Mouse (Mus musculus): Measurements from ENCODE around the gene Hdgf. TPM values are rescaled to one million over a fixed set of nuclear protein-coding genes. Genes with fewer than 3 reads are reported as not detected.
A peak's percentile ranks its signal among the peaks of the same experiment; 100 is the strongest.

The Hdgf gene
- polyA plus RNA-seq, 1 experiment = 169 TPM

- peak overlapping the region; percentile 88 for H3K4me3 ChIP-seq (ENCODE audit: insufficient read depth, low read length)
- H3K4me1 ChIP-seq (ENCODE audit: control insufficient read depth, insufficient read depth, low read length) = peaks cover 10% of the 10 kb centered on the region; the same call in 1 of the 2 replicates
- TF ChIP-seq POLR2A (IDR thresholded peaks at IDR 0.05; ENCODE audit: extremely low read depth, insufficient read depth, low read length) (peak; percentile 51; the same call in 1 of the 2 replicates), CTCF (IDR thresholded peaks at IDR 0.05; ENCODE audit: extremely low read depth, insufficient read depth, low read length) (no peak)
- peak overlapping the region; percentile 99 for H3K27ac ChIP-seq (ENCODE audit: insufficient read depth, low read length)
Measured at GRCm38 (mm10) chr3:87906981-87907857, 1.1 kb downstream of the Hdgf start.

- no peak overlapping the region for H3K27ac ChIP-seq (ENCODE audit: insufficient read depth, low read length)
- peaks cover 10% of the 10 kb centered on the region; the same call in 1 of the 2 replicates for H3K4me1 ChIP-seq (ENCODE audit: control insufficient read depth, insufficient read depth, low read length)
- H3K4me3 ChIP-seq (ENCODE audit: insufficient read depth, low read length) = peak overlapping the region; percentile 88
- TF ChIP-seq CTCF (IDR thresholded peaks at IDR 0.05; ENCODE audit: extremely low read depth, insufficient read depth, low read length) (no peak), POLR2A (IDR thresholded peaks at IDR 0.05; ENCODE audit: extremely low read depth, insufficient read depth, low read length) (no peak)
Measured at GRCm38 (mm10) chr3:87907906-87908305, 1.8 kb downstream of the Hdgf start.

DNA sequence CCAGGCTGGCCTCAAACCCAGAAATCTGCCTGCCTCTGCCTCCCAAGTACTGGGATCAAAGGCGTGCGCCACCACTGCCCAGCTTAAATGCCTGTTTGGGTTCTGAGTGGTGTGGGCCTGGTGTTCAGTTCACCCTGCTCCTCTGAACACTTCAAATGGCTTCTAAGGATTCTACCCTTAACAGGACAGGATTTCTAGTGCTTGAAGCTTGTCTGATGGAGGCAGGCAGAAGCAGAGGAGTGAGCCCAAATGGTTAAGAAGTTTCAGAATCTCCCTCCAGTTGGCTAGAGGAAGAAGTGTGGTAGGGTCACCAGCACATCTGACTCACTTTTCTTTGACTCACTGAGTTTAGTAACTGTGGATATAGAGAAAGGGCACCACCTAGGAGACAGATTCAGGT, 3.3 kb downstream of the Hdgf start:
- H3K4me3 ChIP-seq (ENCODE audit: insufficient read depth, low read length) = no peak overlapping the region
- H3K27ac ChIP-seq (ENCODE audit: insufficient read depth, low read length) = no peak overlapping the region
- TF ChIP-seq POLR2A (IDR thresholded peaks at IDR 0.05; ENCODE audit: extremely low read depth, insufficient read depth, low read length) = no peak
- TF ChIP-seq CTCF (IDR thresholded peaks at IDR 0.05; ENCODE audit: extremely low read depth, insufficient read depth, low read length) = no peak
- H3K4me1 ChIP-seq (ENCODE audit: control insufficient read depth, insufficient read depth, low read length) = peaks cover 10% of the 10 kb centered on the region; the same call in 1 of the 2 replicates

DNA sequence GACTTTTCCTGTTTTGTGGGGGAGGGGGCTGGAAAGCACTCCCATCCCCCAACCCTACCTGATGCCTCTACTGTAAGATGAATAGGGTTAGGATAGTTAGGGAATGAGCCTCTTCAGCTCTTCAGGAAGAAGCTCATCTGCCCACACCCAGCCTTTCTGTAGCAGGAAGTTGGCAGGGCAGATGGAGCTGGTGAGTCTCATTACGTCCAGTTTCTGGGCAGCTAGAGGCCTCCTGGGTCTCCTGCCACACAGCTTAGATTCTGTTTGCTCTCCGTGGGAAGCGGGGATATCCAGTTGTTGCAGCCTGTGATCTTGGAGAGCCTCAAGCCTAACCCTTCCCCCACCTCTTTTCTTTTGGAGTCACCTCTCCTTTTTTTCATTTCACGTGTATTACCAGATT, 3.8 kb downstream of the Hdgf start:
- Histone ChIP-seq H3K4me1 (ENCODE audit: control insufficient read depth, insufficient read depth, low read length) (peaks cover 10% of the 10 kb centered on the region; the same call in 1 of the 2 replicates), H3K4me3 (ENCODE audit: insufficient read depth, low read length) (no peak overlapping the region), H3K27ac (ENCODE audit: insufficient read depth, low read length) (no peak overlapping the region)
- TF ChIP-seq POLR2A (IDR thresholded peaks at IDR 0.05; ENCODE audit: extremely low read depth, insufficient read depth, low read length) (no peak), CTCF (IDR thresholded peaks at IDR 0.05; ENCODE audit: extremely low read depth, insufficient read depth, low read length) (no peak)

DNA sequence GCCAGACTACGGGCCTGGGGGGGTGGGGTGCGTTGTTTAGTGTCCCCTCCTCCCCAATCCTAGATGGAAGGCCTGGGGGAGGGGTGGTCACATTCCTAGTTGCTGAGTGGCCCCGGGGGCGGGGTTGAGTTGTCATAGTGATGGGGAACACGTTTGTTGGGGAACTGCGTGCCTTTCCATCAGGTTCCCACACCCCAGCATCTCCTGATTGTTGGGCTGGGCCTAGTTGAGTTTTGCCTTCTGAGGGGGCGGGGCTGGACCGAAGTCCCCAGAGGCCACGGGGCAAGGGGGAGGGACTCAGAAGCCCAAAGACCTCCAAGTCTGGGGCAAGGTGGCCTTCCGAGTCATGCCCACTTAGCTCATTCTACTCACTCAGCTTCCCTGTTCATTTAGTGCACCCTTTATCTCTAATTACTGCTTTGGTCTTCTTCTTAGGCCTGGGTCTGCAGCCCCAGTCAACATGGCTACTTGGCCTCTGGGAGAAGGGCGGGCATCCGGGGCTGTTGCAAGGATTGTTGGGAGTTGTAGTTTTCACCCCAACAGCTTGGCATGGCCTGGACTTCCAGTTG, 4.5 kb downstream of the Hdgf start:
- Histone ChIP-seq H3K4me3 (ENCODE audit: insufficient read depth, low read length) (peak overlapping the region; percentile 50), H3K4me1 (ENCODE audit: control insufficient read depth, insufficient read depth, low read length) (peaks cover 10% of the 10 kb centered on the region; the same call in 1 of the 2 replicates), H3K27ac (ENCODE audit: insufficient read depth, low read length) (peak overlapping the region; percentile 92)
- no peak for TF ChIP-seq POLR2A (IDR thresholded peaks at IDR 0.05; ENCODE audit: extremely low read depth, insufficient read depth, low read length)
- no peak for TF ChIP-seq CTCF (IDR thresholded peaks at IDR 0.05; ENCODE audit: extremely low read depth, insufficient read depth, low read length)

DNA sequence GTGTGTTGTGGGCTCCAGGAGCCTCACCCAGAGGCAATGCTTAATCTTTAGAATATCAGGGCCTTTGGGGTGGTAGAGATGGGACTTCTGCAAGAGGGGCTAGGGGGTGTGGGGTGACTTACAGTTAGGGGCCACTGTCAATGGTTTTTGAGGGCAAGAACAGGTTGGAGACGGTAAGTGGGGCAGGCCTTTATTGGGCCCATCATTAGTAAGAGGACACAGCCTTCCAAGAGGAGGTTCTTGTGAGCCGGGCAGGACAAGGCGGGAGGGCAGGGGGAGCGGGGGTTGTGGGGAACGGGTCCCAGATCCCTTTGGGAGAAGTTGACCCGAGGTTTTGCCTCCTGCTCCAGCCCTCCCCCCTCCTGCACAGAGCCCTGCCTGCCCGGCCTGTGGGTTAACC, 7.4 kb downstream of the Hdgf start:
- Histone ChIP-seq H3K4me1 (ENCODE audit: control insufficient read depth, insufficient read depth, low read length) (peaks cover 7% of the 10 kb centered on the region; the same call in 1 of the 2 replicates), H3K4me3 (ENCODE audit: insufficient read depth, low read length) (no peak overlapping the region), H3K27ac (ENCODE audit: insufficient read depth, low read length) (no peak overlapping the region)
- TF ChIP-seq CTCF (IDR thresholded peaks at IDR 0.05; ENCODE audit: extremely low read depth, insufficient read depth, low read length) (no peak), POLR2A (IDR thresholded peaks at IDR 0.05; ENCODE audit: extremely low read depth, insufficient read depth, low read length) (no peak)

GRCm38 (mm10) chr3:87913891-87914290, 7.8 kb downstream of the Hdgf start:
- Histone ChIP-seq H3K4me3 (ENCODE audit: insufficient read depth, low read length) (no peak overlapping the region), H3K4me1 (ENCODE audit: control insufficient read depth, insufficient read depth, low read length) (peaks cover 6% of the 10 kb centered on the region; the same call in 1 of the 2 replicates), H3K27ac (ENCODE audit: insufficient read depth, low read length) (no peak overlapping the region)
- TF ChIP-seq POLR2A (IDR thresholded peaks at IDR 0.05; ENCODE audit: extremely low read depth, insufficient read depth, low read length) (no peak), CTCF (IDR thresholded peaks at IDR 0.05; ENCODE audit: extremely low read depth, insufficient read depth, low read length) (no peak)

DNA sequence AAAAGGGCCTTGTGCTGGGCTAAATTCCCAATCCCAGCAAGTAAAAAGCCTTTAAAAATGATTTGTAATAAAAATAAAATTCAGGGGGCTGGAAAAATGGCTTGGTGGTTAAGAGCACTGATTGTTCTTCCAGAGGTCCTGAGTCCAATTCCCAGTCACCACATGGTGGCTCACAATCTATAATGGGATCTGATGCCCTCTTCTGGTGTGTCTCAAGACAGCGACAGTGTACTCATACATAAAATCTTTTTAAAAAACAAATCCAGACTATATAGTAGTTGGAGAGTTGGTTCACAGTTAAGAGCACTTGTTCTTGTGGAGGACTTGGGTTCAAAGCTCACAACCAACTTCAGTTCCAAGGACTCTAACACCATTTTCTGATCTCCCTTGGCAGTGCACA, 10.9 kb downstream of the Hdgf start:
- no peaks in the 10 kb centered on the region for H3K4me1 ChIP-seq (ENCODE audit: control insufficient read depth, insufficient read depth, low read length)
- no peak overlapping the region for H3K4me3 ChIP-seq (ENCODE audit: insufficient read depth, low read length)
- TF ChIP-seq POLR2A (IDR thresholded peaks at IDR 0.05; ENCODE audit: extremely low read depth, insufficient read depth, low read length) = no peak
- no peak for TF ChIP-seq CTCF (IDR thresholded peaks at IDR 0.05; ENCODE audit: extremely low read depth, insufficient read depth, low read length)
- H3K27ac ChIP-seq (ENCODE audit: insufficient read depth, low read length) = no peak overlapping the region

DNA sequence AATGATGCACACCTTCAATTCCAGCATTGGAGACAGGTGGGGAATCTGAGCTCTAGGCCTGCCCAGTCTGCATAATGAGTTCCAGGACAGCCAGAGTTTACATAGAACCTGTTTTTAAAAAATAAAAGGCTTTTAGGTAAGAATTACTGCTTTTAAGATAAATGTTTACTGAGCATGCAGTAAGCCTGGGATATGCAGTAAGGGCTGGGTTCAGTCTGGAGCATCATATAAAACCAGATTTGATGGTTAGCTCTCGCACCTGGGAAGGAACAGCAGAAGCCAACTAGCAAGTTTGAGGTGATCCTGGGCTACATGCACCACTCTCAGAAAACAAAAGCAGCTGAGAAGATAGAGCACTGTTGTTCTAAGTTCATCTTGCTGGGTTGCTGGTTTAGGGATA, 12.4 kb downstream of the Hdgf start:
- no peak overlapping the region for H3K27ac ChIP-seq (ENCODE audit: insufficient read depth, low read length)

More for the DNA sequence above, 12.4 kb downstream of the Hdgf start:
- Histone ChIP-seq H3K4me1 (ENCODE audit: control insufficient read depth, insufficient read depth, low read length) (no peaks in the 10 kb centered on the region), H3K4me3 (ENCODE audit: insufficient read depth, low read length) (no peak overlapping the region)
- TF ChIP-seq POLR2A (IDR thresholded peaks at IDR 0.05; ENCODE audit: extremely low read depth, insufficient read depth, low read length) = no peak
- TF ChIP-seq CTCF (IDR thresholded peaks at IDR 0.05; ENCODE audit: extremely low read depth, insufficient read depth, low read length) = no peak

Measured in cortical plate, adult 2 months (tissue).